Mouse (Mus musculus) inflammation-experienced regulatory T-cells, adult 6 months (primary cell): ENCODE results near the gene Fam117a. TPM values are rescaled to one million over a fixed set of nuclear protein-coding genes. Genes with fewer than 3 reads are reported as not detected.
A peak's percentile ranks its signal among the peaks of the same experiment; 100 is the strongest.
"Not testable (repeated sequence)": the region's sequence is repeated elsewhere in the genome, so short reads cannot be mapped to it uniquely, and the experiment has no call there.

Experiments
- ATAC-seq: one replicate; pipeline ENCODE4 v1.8.0; 2017
- polyA plus RNA-seq, 3 experiments: library from polyadenylated mRNA; unstranded; fragments of 100-300 nt; shearing (Covaris generic); gene quantifications; one replicate each; pipeline ENCODE4 v1.2.1; 2017

Fam117a gene
- polyA plus RNA-seq, 3 experiments from 2014 or later, result 11.4 to 28.1 (median 26.5) TPM

- ATAC-seq, result no peak
Observed at GRCm38 (mm10) chr11:95393500-95393816, 56.6 kb downstream of the Fam117a start.

- ATAC-seq, result no peak
Observed at GRCm38 (mm10) chr11:95394112-95394511, 57.3 kb downstream of the Fam117a start.

GRCm38 (mm10) chr11:95396548-95396947 is 59.7 kb downstream of the Fam117a start:
- no peak for ATAC-seq

- ATAC-seq, result no peak
Observed at GRCm38 (mm10) chr11:95397843-95398835, 61.3 kb downstream of the Fam117a start.

DNA sequence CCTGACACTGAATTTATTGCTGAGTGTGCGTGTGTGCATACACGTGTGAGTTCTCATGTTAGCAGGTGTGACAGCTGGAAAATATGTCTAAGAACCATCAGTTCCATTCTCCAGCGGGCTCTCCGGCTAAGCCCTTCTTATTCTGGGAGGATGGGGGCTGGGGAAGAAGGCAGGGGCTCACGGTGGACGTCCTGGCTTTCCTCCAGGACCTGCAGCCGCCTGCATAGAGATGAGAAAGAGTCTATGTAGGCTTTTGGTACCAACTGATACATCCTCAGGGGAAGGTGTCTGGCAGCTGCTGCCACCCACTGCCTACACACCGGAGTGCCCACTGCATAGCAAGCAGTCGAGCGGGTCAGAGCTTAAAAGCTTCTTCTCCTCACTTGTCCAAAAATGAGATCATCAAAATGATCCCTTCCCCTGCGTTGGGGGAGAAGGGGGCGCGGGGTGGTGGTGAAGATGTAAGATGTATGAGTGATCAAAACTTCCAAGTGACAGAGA is 62.8 kb downstream of the Fam117a start:
- no peak for ATAC-seq

DNA sequence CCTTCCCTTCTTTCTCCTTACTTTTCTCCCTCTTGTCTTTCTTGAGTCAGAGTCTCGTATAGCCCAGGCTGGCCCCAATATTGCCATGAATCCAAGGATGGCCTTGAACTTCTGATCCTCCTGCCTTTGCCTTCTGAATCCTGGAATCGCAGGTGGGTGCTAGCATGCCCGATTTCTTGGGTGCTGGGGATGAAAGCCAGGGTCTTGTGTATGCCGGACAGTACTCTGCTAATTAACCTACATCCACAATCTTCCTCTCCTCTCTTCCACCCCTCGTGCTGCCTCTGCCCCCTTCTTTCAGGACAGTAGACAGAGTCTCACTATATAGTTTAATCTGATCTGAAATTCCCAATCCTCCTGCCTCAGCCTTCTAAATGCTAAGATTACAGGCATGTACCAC is 64.8 kb downstream of the Fam117a start:
- ATAC-seq, result no peak

DNA sequence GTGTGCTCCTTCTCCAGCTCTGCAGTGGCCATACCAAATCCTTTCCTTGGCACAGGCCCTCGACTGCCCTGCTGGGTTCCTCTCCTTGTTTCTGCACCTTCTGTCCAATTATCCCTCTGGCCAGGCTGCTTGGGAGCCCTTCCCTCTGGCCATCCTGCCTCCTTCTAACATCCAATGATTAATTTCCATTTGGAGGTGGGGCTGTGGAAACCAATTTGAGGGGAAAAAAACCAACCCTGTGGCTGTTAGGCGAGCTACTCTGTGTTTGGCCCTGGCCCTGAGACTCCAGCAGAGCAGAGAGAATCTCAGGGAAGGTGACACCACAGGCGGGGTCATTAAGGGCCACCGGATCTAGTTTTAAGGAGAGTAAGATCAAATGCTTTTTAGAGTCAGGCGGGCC is 65.4 kb downstream of the Fam117a start:
- ATAC-seq, result no peak

- no peak for ATAC-seq
Observed at GRCm38 (mm10) chr11:95402658-95403101, 65.9 kb downstream of the Fam117a start.

GRCm38 (mm10) chr11:95403382-95404340 is 66.8 kb downstream of the Fam117a start:
- ATAC-seq, result no peak

DNA sequence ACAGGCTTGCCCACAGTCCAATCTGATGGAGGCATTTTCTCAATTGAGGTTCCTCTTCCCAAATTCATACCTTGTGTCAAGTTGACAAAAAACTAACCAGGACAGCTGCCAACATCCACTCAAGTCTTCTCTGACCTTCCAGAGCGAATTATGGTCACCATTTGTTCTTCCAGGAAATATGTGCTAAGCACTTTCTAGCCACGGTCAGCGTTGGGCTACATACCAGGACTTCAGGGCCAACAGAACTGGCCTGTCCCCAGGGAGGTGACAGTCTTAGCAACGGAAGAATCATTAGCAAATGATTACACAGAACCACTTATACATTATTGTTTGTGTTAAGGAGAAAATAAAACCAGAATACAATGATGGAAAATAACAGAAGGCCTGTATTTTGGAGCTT is 69.0 kb downstream of the Fam117a start:
- no peak for ATAC-seq

GRCm38 (mm10) chr11:95406398-95406797 is 69.6 kb downstream of the Fam117a start:
- ATAC-seq, result not testable (repeated sequence)

GRCm38 (mm10) chr11:95409450-95410112 is 72.8 kb downstream of the Fam117a start:
- ATAC-seq, result no peak

GRCm38 (mm10) chr11:95411453-95412013 is 74.7 kb downstream of the Fam117a start:
- no peak for ATAC-seq

DNA sequence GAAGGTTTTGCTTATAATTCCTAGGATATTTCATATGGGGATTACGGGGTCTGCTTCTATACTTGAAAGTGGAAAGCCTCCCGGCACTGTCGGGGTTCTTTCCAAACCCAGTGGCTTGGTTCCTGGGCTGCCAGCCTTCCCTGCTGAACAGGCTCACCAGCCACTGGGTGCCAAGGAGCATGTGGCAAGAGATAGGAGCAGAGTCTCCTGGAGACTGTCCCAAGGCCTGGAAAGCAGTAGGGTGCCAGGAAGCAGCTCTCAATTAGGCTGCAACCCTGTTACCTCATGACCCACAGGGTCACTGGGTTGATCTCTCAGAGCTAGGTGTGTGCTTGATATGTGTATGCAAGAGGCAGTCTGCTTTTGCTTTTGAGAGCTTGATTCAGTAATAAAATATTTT is 75.8 kb downstream of the Fam117a start:
- no peak for ATAC-seq

DNA sequence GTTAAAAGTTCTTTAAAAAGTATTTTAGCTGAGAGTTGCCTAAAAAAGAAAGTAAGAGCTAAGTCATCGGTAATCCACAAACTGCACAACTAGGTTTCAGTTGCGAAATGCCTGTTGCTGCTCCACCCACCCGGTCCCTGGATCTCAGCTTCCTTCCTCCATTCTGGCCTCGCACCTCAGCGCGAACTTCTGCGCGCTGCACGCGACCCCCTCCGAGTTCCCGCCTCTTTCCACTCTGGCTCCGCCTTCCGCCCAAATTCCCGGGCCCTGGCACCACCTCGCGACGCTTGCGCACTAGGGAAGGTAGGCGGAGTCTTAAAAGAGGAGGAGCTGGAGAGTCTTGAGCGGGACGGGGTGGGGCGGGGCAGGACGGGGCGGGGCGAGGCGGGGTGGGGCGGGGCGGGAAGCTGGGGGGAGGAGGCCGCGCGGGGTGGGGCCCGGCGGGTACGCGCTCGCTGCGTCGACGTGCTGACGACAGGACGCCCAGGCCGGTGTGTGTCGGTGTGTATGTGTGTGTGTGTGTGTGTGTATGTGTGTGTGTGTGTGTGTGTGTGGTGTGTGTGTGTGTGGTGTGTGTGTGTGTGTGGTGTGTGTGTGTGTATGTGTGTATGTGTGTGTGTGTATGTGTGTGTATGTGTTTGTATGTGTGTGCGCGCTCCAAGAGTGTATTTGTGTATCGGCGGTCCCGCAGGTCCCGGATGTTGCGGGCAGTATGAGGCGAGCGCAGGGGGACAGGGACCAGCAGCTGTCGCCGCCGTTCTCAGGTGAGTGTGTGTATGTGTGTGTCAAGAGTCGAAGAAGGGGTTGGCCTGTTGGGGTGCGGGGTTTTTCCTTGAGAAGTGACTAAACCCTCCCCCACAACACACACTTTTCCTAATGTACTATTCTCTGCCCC is 77.1 kb downstream of the Fam117a start, which contains the start of gene Spop:
Spop (plus strand) TSS at position 440 of the 895 bp plus-strand sequence.
- ATAC-seq, result peak; percentile 79

GRCm38 (mm10) chr11:95414536-95415161 is 77.8 kb downstream of the Fam117a start:
- peak; percentile 53 for ATAC-seq

- ATAC-seq, result no peak
Observed at GRCm38 (mm10) chr11:95415931-95416330, 79.1 kb downstream of the Fam117a start.

DNA sequence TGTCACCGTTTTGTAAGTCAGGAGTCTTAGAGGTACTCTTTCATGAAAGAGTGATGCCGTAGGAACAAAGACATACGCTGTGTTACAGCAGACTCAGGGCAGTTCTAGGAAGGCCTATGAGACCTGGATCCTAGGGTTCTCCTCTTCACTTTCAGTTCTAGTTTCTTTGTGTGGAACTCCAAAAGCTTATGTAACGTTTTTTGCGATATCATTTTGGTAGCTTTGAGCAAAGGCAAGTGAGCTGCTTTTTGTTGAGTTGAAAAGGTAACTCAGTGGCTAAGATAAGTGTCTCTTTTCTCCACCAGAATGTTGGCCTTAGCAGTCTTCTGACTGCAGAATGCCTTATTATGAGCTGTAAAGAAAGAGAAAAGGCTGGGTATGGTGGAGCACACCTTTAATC is 80.5 kb downstream of the Fam117a start:
- no peak for ATAC-seq

DNA sequence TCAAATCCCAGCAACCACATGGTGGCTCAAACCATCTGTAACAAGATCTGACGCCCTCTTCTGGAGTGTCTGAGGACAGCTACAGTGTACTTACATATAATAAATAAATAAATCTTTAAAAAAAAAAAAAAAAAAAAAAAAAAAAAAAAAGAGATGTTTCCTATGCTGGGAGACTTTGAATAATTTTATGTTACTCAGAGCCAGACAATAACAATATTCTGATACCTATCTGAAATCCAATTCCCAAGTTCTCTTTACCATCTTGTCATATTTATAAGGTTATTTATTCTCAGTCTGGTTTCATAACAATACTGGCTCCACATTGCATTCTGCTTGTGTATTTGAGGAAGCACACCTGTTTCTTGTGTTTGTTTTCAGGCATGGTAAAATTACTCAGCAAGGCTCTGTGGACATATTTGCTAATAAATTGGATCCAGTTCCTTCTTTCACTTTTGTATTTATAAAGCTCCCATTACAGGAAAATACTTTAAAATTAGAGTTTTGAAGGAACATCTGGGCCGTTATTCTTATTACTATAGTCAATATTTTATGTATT is 84.1 kb downstream of the Fam117a start:
- ATAC-seq, result no peak

- no peak for ATAC-seq
Observed at GRCm38 (mm10) chr11:95423505-95423904, 86.7 kb downstream of the Fam117a start.
